Mouse (Mus musculus): ENCODE measurements around the gene Ttll5. TPM values are rescaled to one million over a fixed set of nuclear protein-coding genes. Genes with fewer than 3 reads are reported as not detected.

Gene Ttll5
- polyA plus RNA-seq, 1 experiment from 2014 or later: 13.7 TPM

- no peaks in the 10 kb centered on the region for H3K36me3 ChIP-seq (replicated peaks)
- no peak overlapping the region for H3K27ac ChIP-seq
- H3K9ac ChIP-seq: no peak overlapping the region
- ATAC-seq (replicated peaks): no peak
- no peak overlapping the region for H3K4me2 ChIP-seq
- 76% methylated on average over 7 of the region's 7 CpGs for WGBS
- no peak overlapping the region for H3K4me3 ChIP-seq
- H3K27me3 ChIP-seq (replicated peaks): no peaks in the 10 kb centered on the region
- no peaks in the 10 kb centered on the region for H3K9me3 ChIP-seq
- 0 out of 2 replicates have a peak, but pooled peaks cover 2% of the 10 kb centered on the region for H3K4me1 ChIP-seq
These were observed 176.7 kb downstream of the Ttll5 start for GRCm38 (mm10) chr12:86001120-86001655.

- Histone ChIP-seq H3K4me1 (0 out of 2 replicates have a peak, but pooled peaks cover 2% of the 10 kb centered on the region), H3K9me3 (no peaks in the 10 kb centered on the region), H3K9ac (no peak overlapping the region), H3K27me3 (replicated peaks) (no peaks in the 10 kb centered on the region), H3K4me2 (no peak overlapping the region), H3K36me3 (replicated peaks) (no peaks in the 10 kb centered on the region), H3K4me3 (no peak overlapping the region), H3K27ac (no peak overlapping the region)
- WGBS: 97% methylated on average over 3 of the region's 3 CpGs
- ATAC-seq (replicated peaks): no peak
These were observed 180.2 kb downstream of the Ttll5 start for GRCm38 (mm10) chr12:86004627-86005026.

GRCm38 (mm10) chr12:86007377-86007776 is 182.9 kb downstream of the Ttll5 start:
- H3K9ac ChIP-seq: no peak overlapping the region

GRCm38 (mm10) chr12:86010656-86011055 is 186.2 kb downstream of the Ttll5 start:
- H3K4me2 ChIP-seq: no peak overlapping the region
- no peaks in the 10 kb centered on the region for H3K36me3 ChIP-seq (replicated peaks)
- H3K9ac ChIP-seq: no peak overlapping the region
- H3K27me3 ChIP-seq (replicated peaks): no peaks in the 10 kb centered on the region
- H3K4me3 ChIP-seq: no peak overlapping the region
- H3K9me3 ChIP-seq: no peaks in the 10 kb centered on the region
- no peak for ATAC-seq (replicated peaks)
- WGBS: 85% methylated on average over 5 of the region's 5 CpGs
- H3K4me1 ChIP-seq: no peaks in the 10 kb centered on the region
- no peak overlapping the region for H3K27ac ChIP-seq

More at GRCm38 (mm10) chr12:86007377-86007776, 182.9 kb downstream of the Ttll5 start:
- WGBS: 81% methylated on average over 3 of the region's 3 CpGs
- H3K9me3 ChIP-seq: no peaks in the 10 kb centered on the region
- no peaks in the 10 kb centered on the region for H3K27me3 ChIP-seq (replicated peaks)
- no peak overlapping the region for H3K4me2 ChIP-seq
- no peak overlapping the region for H3K27ac ChIP-seq
- H3K36me3 ChIP-seq (replicated peaks): no peaks in the 10 kb centered on the region
- H3K4me3 ChIP-seq: no peak overlapping the region
- ATAC-seq (replicated peaks): no peak
- H3K4me1 ChIP-seq: no peaks in the 10 kb centered on the region

- H3K4me3 ChIP-seq: no peak overlapping the region
- no peak overlapping the region for H3K27ac ChIP-seq
- H3K27me3 ChIP-seq (replicated peaks): no peaks in the 10 kb centered on the region
- no peaks in the 10 kb centered on the region for H3K36me3 ChIP-seq (replicated peaks)
- H3K9me3 ChIP-seq: no peaks in the 10 kb centered on the region
- H3K4me1 ChIP-seq: no peaks in the 10 kb centered on the region
- H3K9ac ChIP-seq: no peak overlapping the region
- no peak overlapping the region for H3K4me2 ChIP-seq
- no peak for ATAC-seq (replicated peaks)
- WGBS: 84% methylated on average over 2 of the region's 2 CpGs
These were observed 187.7 kb downstream of the Ttll5 start for GRCm38 (mm10) chr12:86012195-86012594.

- no peak overlapping the region for H3K4me3 ChIP-seq
- ATAC-seq (replicated peaks): no peak
- no peak overlapping the region for H3K27ac ChIP-seq
- no peaks in the 10 kb centered on the region for H3K4me1 ChIP-seq
- H3K9me3 ChIP-seq: no peaks in the 10 kb centered on the region
- H3K36me3 ChIP-seq (replicated peaks): no peaks in the 10 kb centered on the region
- no peak overlapping the region for H3K4me2 ChIP-seq
- H3K27me3 ChIP-seq (replicated peaks): no peaks in the 10 kb centered on the region
- WGBS: 85% methylated on average over 2 of the region's 2 CpGs
- H3K9ac ChIP-seq: no peak overlapping the region
These were observed 189.7 kb downstream of the Ttll5 start for GRCm38 (mm10) chr12:86014174-86014573.

GRCm38 (mm10) chr12:86014621-86015020 is 190.2 kb downstream of the Ttll5 start:
- no peaks in the 10 kb centered on the region for H3K9me3 ChIP-seq
- H3K27me3 ChIP-seq (replicated peaks): no peaks in the 10 kb centered on the region
- no peak for ATAC-seq (replicated peaks)
- 89% methylated on average over 3 of the region's 3 CpGs for whole genome bisulfite sequencing
- no peak overlapping the region for H3K4me2 ChIP-seq
- no peak overlapping the region for H3K4me3 ChIP-seq
- H3K9ac ChIP-seq: no peak overlapping the region
- H3K27ac ChIP-seq: no peak overlapping the region
- no peaks in the 10 kb centered on the region for H3K4me1 ChIP-seq
- H3K36me3 ChIP-seq (replicated peaks): no peaks in the 10 kb centered on the region

- no peak overlapping the region for H3K27ac ChIP-seq
- 85% methylated on average over 2 of the region's 2 CpGs for whole genome bisulfite sequencing
- H3K4me3 ChIP-seq: no peak overlapping the region
- ATAC-seq (replicated peaks): no peak
- no peaks in the 10 kb centered on the region for H3K36me3 ChIP-seq (replicated peaks)
- H3K4me1 ChIP-seq: no peaks in the 10 kb centered on the region
- H3K9ac ChIP-seq: no peak overlapping the region
- H3K4me2 ChIP-seq: no peak overlapping the region
- H3K9me3 ChIP-seq: no peaks in the 10 kb centered on the region
- H3K27me3 ChIP-seq (replicated peaks): no peaks in the 10 kb centered on the region
These were observed 190.7 kb downstream of the Ttll5 start for GRCm38 (mm10) chr12:86015114-86015513.

GRCm38 (mm10) chr12:86017360-86017759 is 192.9 kb downstream of the Ttll5 start:
- Histone ChIP-seq H3K4me1 (no peaks in the 10 kb centered on the region), H3K36me3 (replicated peaks) (no peaks in the 10 kb centered on the region), H3K27ac (no peak overlapping the region), H3K9me3 (no peaks in the 10 kb centered on the region), H3K27me3 (replicated peaks) (no peaks in the 10 kb centered on the region), H3K4me3 (no peak overlapping the region), H3K9ac (no peak overlapping the region), H3K4me2 (no peak overlapping the region)
- ATAC-seq (replicated peaks): no peak
- 70% methylated on average over 5 of the region's 5 CpGs for WGBS

- 80% methylated on average over 6 of the region's 6 CpGs for WGBS
- H3K27ac ChIP-seq: no peak overlapping the region
- no peak overlapping the region for H3K4me3 ChIP-seq
- no peak overlapping the region for H3K9ac ChIP-seq
- H3K9me3 ChIP-seq: no peaks in the 10 kb centered on the region
- no peaks in the 10 kb centered on the region for H3K36me3 ChIP-seq (replicated peaks)
- ATAC-seq (replicated peaks): no peak
- no peaks in the 10 kb centered on the region for H3K27me3 ChIP-seq (replicated peaks)
- H3K4me2 ChIP-seq: no peak overlapping the region
- no peaks in the 10 kb centered on the region for H3K4me1 ChIP-seq
These were observed 197.1 kb downstream of the Ttll5 start for GRCm38 (mm10) chr12:86021583-86021982.

- H3K9ac ChIP-seq: no peak overlapping the region
- 83% methylated on average over 9 of the region's 9 CpGs for WGBS
- no peaks in the 10 kb centered on the region for H3K27me3 ChIP-seq (replicated peaks)
- ATAC-seq (replicated peaks): no peak
- no peaks in the 10 kb centered on the region for H3K4me1 ChIP-seq
- no peak overlapping the region for H3K4me2 ChIP-seq
- H3K9me3 ChIP-seq: no peaks in the 10 kb centered on the region
- H3K27ac ChIP-seq: no peak overlapping the region
- no peak overlapping the region for H3K4me3 ChIP-seq
- no peaks in the 10 kb centered on the region for H3K36me3 ChIP-seq (replicated peaks)
These were observed 198.0 kb downstream of the Ttll5 start for GRCm38 (mm10) chr12:86022282-86022984.

- H3K4me3 ChIP-seq: no peak overlapping the region
- no peaks in the 10 kb centered on the region for H3K36me3 ChIP-seq (replicated peaks)
- ATAC-seq (replicated peaks): no peak
- no peaks in the 10 kb centered on the region for H3K27me3 ChIP-seq (replicated peaks)
- WGBS: 83% methylated on average over 4 of the region's 4 CpGs
- H3K9me3 ChIP-seq: no peaks in the 10 kb centered on the region
- H3K4me1 ChIP-seq: no peaks in the 10 kb centered on the region
- H3K4me2 ChIP-seq: no peak overlapping the region
- no peak overlapping the region for H3K9ac ChIP-seq
- H3K27ac ChIP-seq: no peak overlapping the region
These were observed 198.8 kb downstream of the Ttll5 start for GRCm38 (mm10) chr12:86023081-86023871.
